Mouse (Mus musculus) C3H10T1/2 (cell line): ENCODE measurements around the gene Banf1. TPM values are rescaled to one million over a fixed set of nuclear protein-coding genes. Genes with fewer than 3 reads are reported as not detected.

ENCODE experiments used
- polyA plus RNA-seq, 2 experiments: library from polyadenylated mRNA; unstranded; fragments of >200 nt; fragmentation: generic; extraction: Trizol; gene quantifications; one replicate each; pipeline ENCODE4 v1.2.1; 2012; ENCODE audit warnings: missing spikeins in 2 of 2

The Banf1 gene
- polyA plus RNA-seq = 100 to 1,000 TPM; 410 to 751 TPM

GRCm38 (mm10) chr19:5367053-5367359 lies at the start of gene Banf1:
Gene Banf1 (minus strand): TSS chr19:5367168.

GRCm38 (mm10) chr19:5402293-5402692 lies 35.3 kb upstream of the Banf1 start, which contains the start of gene Tsga10ip:
Gene Tsga10ip (minus strand): TSS chr19:5402526.

GRCm38 (mm10) chr19:5388588-5389242 lies 21.7 kb upstream of the Banf1 start, which contains the start of gene Sart1:
Gene Sart1 (minus strand): TSS chr19:5388703.

GRCm38 (mm10) chr19:5366175-5367052 lies 554 bp downstream of the Banf1 start, which contains the start of gene Eif1ad:
Gene Eif1ad (plus strand): TSS chr19:5366741.

GRCm38 (mm10) chr19:5349502-5349873 lies 17.5 kb downstream of the Banf1 start, which contains the start of gene Cst6:
Gene Cst6 (minus strand): TSS chr19:5349574.

GRCm38 (mm10) chr19:5335441-5335840 lies 31.5 kb downstream of the Banf1 start, which contains the start of gene Catsper1:
Gene Catsper1 (plus strand): TSS chr19:5335741.

Other genes with a start within 250 kb of the Banf1 start
- 10 to 100 TPM; 16.7 to 20.6 TPM for gene Klc2, start 248.6 kb downstream of the Banf1 start, polyA plus RNA-seq
- gene Pacs1, start 94.0 kb downstream of the Banf1 start, polyA plus RNA-seq = 10 to 100 TPM in 1 of 2 experiments, 1 to 10 TPM in 1; 7.7 to 24.1 TPM
- gene Sf3b2, start 71.7 kb downstream of the Banf1 start, polyA plus RNA-seq = 100 to 1,000 TPM; 155 to 206 TPM
- under 1 TPM; 0.01 to 0.04 TPM for gene Gal3st3, start 68.8 kb downstream of the Banf1 start, polyA plus RNA-seq
- under 1 TPM in 1 of 2 experiments, not detected in 1; 0.01 TPM for gene Catsper1, start 31.4 kb downstream of the Banf1 start, polyA plus RNA-seq
- 10 to 100 TPM; 13.3 to 17.5 TPM for gene Cst6, start 17.6 kb downstream of the Banf1 start, polyA plus RNA-seq
- 10 to 100 TPM; 19.7 to 31.1 TPM for gene Eif1ad, start 427 bp downstream of the Banf1 start, polyA plus RNA-seq
- gene Sart1, start 21.5 kb upstream of the Banf1 start, polyA plus RNA-seq = 100 to 1,000 TPM in 1 of 2 experiments, 10 to 100 TPM in 1; 90.8 to 138 TPM
- gene Tsga10ip, start 35.4 kb upstream of the Banf1 start, polyA plus RNA-seq = under 1 TPM; 0.15 to 0.57 TPM
- gene Drap1, start 57.8 kb upstream of the Banf1 start, polyA plus RNA-seq = 100 to 1,000 TPM; 562 to 812 TPM
- gene AI837181, start 58.0 kb upstream of the Banf1 start, polyA plus RNA-seq = 100 to 1,000 TPM; 130 to 150 TPM
- gene Fosl1, start 80.4 kb upstream of the Banf1 start, polyA plus RNA-seq = 10 to 100 TPM; 12.6 to 75.6 TPM
- 10 to 100 TPM; 19.1 to 30.2 TPM for gene Ccdc85b, start 90.7 kb upstream of the Banf1 start, polyA plus RNA-seq
- gene Fibp, start 93.4 kb upstream of the Banf1 start, polyA plus RNA-seq = 10 to 100 TPM; 64.4 to 74.0 TPM
- gene Ctsw, start 101.3 kb upstream of the Banf1 start, polyA plus RNA-seq = 1 to 10 TPM in 1 of 2 experiments, under 1 TPM in 1; 0.12 to 1.7 TPM
- gene Efemp2, start 106.8 kb upstream of the Banf1 start, polyA plus RNA-seq = 100 to 1,000 TPM; 126 to 239 TPM
- 10 to 100 TPM; 60.9 to 64.0 TPM for gene Mus81, start 121.2 kb upstream of the Banf1 start, polyA plus RNA-seq
- gene Cfl1, start 123.3 kb upstream of the Banf1 start, polyA plus RNA-seq = 1,000 to 10,000 TPM; 1,421 to 2,469 TPM
- gene 1700020D05Rik, start 136.6 kb upstream of the Banf1 start, polyA plus RNA-seq = under 1 TPM; 0.05 to 0.50 TPM
- gene Snx32, start 143.4 kb upstream of the Banf1 start, polyA plus RNA-seq = 1 to 10 TPM; 1.8 to 8.4 TPM
- gene Ovol1, start 193.5 kb upstream of the Banf1 start, polyA plus RNA-seq = under 1 TPM in 1 of 2 experiments, not detected in 1; 0.02 TPM
- 1 to 10 TPM; 6.6 to 7.6 TPM for gene Ap5b1, start 200.9 kb upstream of the Banf1 start, polyA plus RNA-seq
- 100 to 1,000 TPM; 102 to 285 TPM for gene Rnaseh2c, start 234.7 kb upstream of the Banf1 start, polyA plus RNA-seq
- gene Kat5, start 243.1 kb upstream of the Banf1 start, polyA plus RNA-seq = 10 to 100 TPM; 20.8 to 66.9 TPM